Mouse (Mus musculus) kidney, postnatal 36 days (tissue): ENCODE results near the gene Zfp287.

Source experiments
- DNase-seq, 2 experiments: peaks; one replicate each; pipeline ENCODE4 v3.0.0; 2021 to 2022; ENCODE audit warnings: mixed read lengths in 2 of 2

Zfp287 gene

GRCm38 (mm10) chr11:62699749-62700148 is 32.0 kb downstream of the Zfp287 start:
- no peak for DNase-seq

GRCm38 (mm10) chr11:62695126-62695525 is 36.6 kb downstream of the Zfp287 start:
- no peak for DNase-seq

- peak; percentile 54 for DNase-seq
Measured at GRCm38 (mm10) chr11:62693299-62694184, 38.2 kb downstream of the Zfp287 start.

GRCm38 (mm10) chr11:62691592-62691991 is 40.1 kb downstream of the Zfp287 start:
- no peak for DNase-seq

GRCm38 (mm10) chr11:62679954-62680353 is 51.8 kb downstream of the Zfp287 start:
- DNase-seq: no peak

GRCm38 (mm10) chr11:62678778-62679354 is 52.8 kb downstream of the Zfp287 start:
- no peak for DNase-seq

GRCm38 (mm10) chr11:62676290-62676596 is 55.5 kb downstream of the Zfp287 start:
- no peak for DNase-seq

- DNase-seq: peak; percentile 72 to 82
Measured at GRCm38 (mm10) chr11:62675480-62676289, 56.0 kb downstream of the Zfp287 start.

GRCm38 (mm10) chr11:62670006-62670405 is 61.7 kb downstream of the Zfp287 start:
- DNase-seq: no peak

GRCm38 (mm10) chr11:62669471-62669870 is 62.2 kb downstream of the Zfp287 start:
- DNase-seq: no peak

- DNase-seq: no peak
Measured at GRCm38 (mm10) chr11:62668986-62669385, 62.7 kb downstream of the Zfp287 start.

GRCm38 (mm10) chr11:62664250-62664649 is 67.5 kb downstream of the Zfp287 start:
- DNase-seq: no peak

- DNase-seq: no peak
Measured at GRCm38 (mm10) chr11:62660885-62661284, 70.8 kb downstream of the Zfp287 start.

GRCm38 (mm10) chr11:62652080-62652479 is 79.6 kb downstream of the Zfp287 start:
- no peak for DNase-seq

GRCm38 (mm10) chr11:62651563-62651962 is 80.1 kb downstream of the Zfp287 start:
- DNase-seq: no peak
